Mouse (Mus musculus) activated CD4-positive, CD25-positive, alpha-beta regulatory T cell (primary cell): ENCODE measurements around the gene Gm47955. TPM values are rescaled to one million over a fixed set of nuclear protein-coding genes. Genes with fewer than 3 reads are reported as not detected.

Experiments used
- polyA plus RNA-seq, 2 experiments: library from polyadenylated mRNA; unstranded; fragments of 100-300 nt; shearing (Covaris generic); gene quantifications; one replicate each; pipeline ENCODE4 v1.2.1; 2017

Gm47955 gene
- not detected for polyA plus RNA-seq

DNA sequence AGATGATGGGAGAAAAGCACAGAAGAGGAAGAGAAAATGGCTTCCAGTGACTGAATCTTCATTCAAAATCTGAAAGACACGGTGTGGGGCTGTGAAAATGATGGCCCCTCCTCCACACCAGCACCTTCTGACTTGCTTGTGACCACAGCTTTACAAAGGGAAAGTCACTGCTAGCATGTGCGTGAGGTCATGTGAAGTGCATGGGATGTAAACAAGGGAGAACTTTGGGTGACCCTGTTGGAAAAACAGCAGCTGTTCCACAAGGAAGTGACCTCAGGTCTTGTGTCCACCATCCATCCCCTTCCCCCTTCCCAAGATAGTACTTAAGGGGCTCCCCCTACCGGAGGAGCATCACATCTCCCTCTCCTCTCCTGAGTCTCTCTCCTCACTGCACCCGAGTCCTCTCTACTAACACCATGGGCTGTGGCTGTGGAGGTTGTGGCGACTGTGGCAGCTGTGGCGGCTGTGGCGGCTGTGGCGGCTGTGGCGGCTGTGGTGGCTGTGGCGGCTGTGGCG lies at the start of gene Gm47955:
Gene Gm47955, plus strand, starts transcription at position 417 of the 516 bp plus-strand sequence.

DNA sequence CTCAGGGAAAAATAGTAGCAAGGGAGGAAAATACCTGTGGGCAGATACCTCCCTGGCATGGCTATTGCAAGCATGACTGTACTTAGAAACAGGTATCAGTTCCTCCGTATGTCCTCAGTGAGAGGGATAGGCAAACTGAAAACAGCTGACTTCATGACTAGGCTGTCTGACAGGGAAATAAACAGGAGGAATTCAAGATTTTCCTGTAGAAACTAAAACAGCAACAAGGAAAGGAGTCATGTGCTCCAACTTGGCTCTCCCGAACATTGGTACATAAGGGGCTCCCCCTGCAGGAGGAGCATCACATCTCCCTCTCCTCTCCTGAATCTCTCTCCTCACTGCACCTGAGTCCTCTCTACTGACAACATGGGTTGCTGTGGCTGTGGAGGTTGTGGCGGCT lies 47.1 kb upstream of the Gm47955 start, which contains the start of gene A030005L19Rik:
Gene A030005L19Rik, plus strand, starts transcription at position 301 of the 400 bp plus-strand sequence.

DNA sequence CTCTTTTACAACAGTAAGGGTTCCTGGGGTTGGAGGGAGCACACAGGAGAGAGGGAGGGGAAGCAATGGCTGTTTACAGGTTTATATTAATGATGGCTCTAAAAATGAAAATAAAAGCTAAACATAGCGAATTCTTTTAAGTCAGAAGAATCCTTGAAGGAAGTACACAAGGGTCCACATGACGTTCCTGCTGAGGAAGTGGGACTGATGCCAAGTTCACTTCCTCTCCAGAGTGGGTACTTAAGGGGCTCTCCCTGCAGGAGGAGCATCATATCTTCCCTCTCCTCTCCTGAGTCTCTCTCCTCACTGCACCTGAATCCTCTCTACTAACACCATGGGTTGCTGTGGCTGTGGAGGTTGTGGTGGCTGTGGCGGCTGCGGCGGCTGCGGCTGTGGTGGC lies 35.4 kb upstream of the Gm47955 start, which contains the start of gene A030014E15Rik:
Gene A030014E15Rik, plus strand, starts transcription at position 268 of the 400 bp plus-strand sequence.

DNA sequence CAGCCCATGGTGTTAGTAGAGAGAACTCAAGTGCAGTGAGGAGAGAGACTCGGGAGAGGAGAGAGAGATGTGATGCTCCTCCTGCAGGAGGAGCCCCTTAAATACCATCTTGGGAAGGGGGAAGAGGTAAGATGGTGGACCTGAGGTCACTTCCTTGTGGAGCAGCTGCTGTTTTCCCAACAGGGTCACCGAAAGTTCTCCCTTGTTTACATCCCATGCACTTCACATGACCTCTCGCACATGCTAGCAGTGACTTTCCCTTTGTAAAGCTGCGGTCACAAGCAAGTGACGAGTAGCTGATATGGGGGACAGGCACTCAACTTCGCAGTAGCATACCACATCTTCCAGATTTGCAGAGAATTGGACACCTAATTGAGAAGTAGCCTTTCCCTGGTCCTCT lies 28.8 kb upstream of the Gm47955 start, which contains the start of gene Gm6217:
Gene Gm6217, minus strand, starts transcription at position 74 of the 400 bp plus-strand sequence.

DNA sequence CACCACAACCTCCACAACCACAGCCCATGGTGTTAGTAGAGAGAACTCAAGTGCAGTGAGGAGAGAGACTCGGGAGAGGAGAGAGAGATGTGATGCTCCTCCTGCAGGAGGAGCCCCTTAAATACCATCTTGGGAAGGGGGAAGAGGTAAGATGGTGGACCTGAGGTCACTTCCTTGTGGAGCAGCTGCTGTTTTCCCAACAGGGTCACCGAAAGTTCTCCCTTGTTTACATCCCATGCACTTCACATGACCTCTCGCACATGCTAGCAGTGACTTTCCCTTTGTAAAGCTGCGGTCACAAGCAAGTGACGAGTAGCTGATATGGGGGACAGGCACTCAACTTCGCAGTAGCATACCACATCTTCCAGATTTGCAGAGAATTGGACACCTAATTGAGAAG lies 16.8 kb upstream of the Gm47955 start, which contains the start of gene A030003K21Rik:
Gene A030003K21Rik, minus strand, starts transcription at position 94 of the 400 bp plus-strand sequence.

DNA sequence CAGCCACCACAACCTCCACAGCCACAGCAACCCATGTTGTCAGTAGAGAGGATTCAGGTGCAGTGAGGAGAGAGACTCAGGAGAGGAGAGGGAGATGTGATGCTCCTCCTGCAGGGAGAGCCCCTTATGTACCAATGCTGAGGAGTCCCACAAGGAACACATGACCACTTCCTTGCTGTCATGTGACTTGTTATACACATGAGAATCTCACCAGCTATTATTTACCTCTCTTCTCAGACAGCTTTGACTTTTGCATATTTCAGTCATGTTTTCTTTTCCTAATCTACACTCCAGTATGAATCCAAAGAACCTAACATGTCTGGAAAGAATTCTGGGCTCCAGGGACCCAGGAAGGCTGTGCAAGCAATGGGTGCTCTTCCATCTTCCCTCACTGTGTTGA lies 4.2 kb upstream of the Gm47955 start, which contains the start of gene Gm7544:
Gene Gm7544, minus strand, starts transcription at position 101 of the 400 bp plus-strand sequence.

DNA sequence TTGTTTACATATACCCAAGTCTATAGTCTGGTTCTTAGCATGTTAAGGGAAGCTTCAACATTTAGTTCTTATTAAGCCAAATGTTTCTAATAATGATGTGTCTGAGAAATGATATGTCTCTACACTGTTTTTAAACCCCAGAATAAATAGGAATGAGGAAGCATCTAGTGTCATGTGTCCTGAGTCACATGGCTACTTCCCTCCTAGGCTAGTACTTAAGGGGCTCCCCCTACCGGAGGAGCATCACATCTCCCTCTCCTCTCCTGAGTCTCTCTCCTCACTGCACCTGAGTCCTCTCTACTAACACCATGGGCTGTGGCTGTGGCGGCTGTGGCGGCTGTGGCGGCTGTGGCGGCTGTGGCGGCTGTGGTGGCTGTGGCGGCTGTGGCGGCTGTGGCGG lies 40.2 kb downstream of the Gm47955 start, which contains the start of gene Gm47959:
Gene Gm47959, plus strand, starts transcription at position 243 of the 400 bp plus-strand sequence.

Other genes with a start within 250 kb of the Gm47955 start
- 100 to 1,000 TPM; 180 to 260 TPM for gene Mff, start 235.4 kb upstream of the Gm47955 start, polyA plus RNA-seq
- gene Tm4sf20, start 191.8 kb upstream of the Gm47955 start, polyA plus RNA-seq = under 1 TPM; 0.42 to 0.57 TPM
- gene Gm47791, start 189.0 kb upstream of the Gm47955 start, polyA plus RNA-seq = not detected
- 100 to 1,000 TPM; 180 to 282 TPM for gene Agfg1, start 120.8 kb upstream of the Gm47955 start, polyA plus RNA-seq
- 1 to 10 TPM in 1 of 2 experiments, under 1 TPM in 1; 0.66 to 1.1 TPM for gene A030005L19Rik, start 47.0 kb upstream of the Gm47955 start, polyA plus RNA-seq
- gene A030014E15Rik, start 35.4 kb upstream of the Gm47955 start, polyA plus RNA-seq = not detected
- not detected for gene Gm6217, start 28.9 kb upstream of the Gm47955 start, polyA plus RNA-seq
- under 1 TPM in 1 of 2 experiments, not detected in 1; 0.21 TPM for gene A030003K21Rik, start 16.9 kb upstream of the Gm47955 start, polyA plus RNA-seq
- under 1 TPM in 1 of 2 experiments, not detected in 1; 0.21 TPM for gene Gm7544, start 4.3 kb upstream of the Gm47955 start, polyA plus RNA-seq
- under 1 TPM in 1 of 2 experiments, not detected in 1; 0.25 TPM for gene Gm47959, start 40.3 kb downstream of the Gm47955 start, polyA plus RNA-seq
- gene Slc19a3, start 78.2 kb downstream of the Gm47955 start, polyA plus RNA-seq = not detected
- gene Krtap28-10, start 82.2 kb downstream of the Gm47955 start, polyA plus RNA-seq = under 1 TPM in 1 of 2 experiments, not detected in 1; 0.25 TPM
- not detected for gene Gm47969, start 84.6 kb downstream of the Gm47955 start, polyA plus RNA-seq
- not detected for gene A030005K14Rik, start 99.1 kb downstream of the Gm47955 start, polyA plus RNA-seq
- not detected for gene Krtap28-13, start 100.6 kb downstream of the Gm47955 start, polyA plus RNA-seq
- gene Ccl20, start 156.5 kb downstream of the Gm47955 start, polyA plus RNA-seq = 1 to 10 TPM in 1 of 2 experiments, not detected in 1; 1.8 TPM
- gene Daw1, start 199.5 kb downstream of the Gm47955 start, polyA plus RNA-seq = not detected